Mouse (Mus musculus) liver, embryonic 14.5 days (tissue): ENCODE results near the gene Usp3. TPM values are rescaled to one million over a fixed set of nuclear protein-coding genes. Genes with fewer than 3 reads are reported as not detected.
A peak's percentile ranks its signal among the peaks of the same experiment; 100 is the strongest.

Source experiments
- ATAC-seq: fragments of 200-750 bp; cut with Nextera tagmentation; 2 replicates; pipeline ENCODE4 v1.8.0; 2017; ENCODE audit warnings: moderate number of reproducible peaks, mild to moderate bottlenecking, moderate library complexity; ENCODE audit not compliant: insufficient read depth
- DNase-seq, 3 experiments: peaks; one replicate each; pipeline ENCODE4 v3.0.0-alpha.2; 2012 to 2013; ENCODE audit warnings: low read depth in 3 of 3, low spot score in 3 of 3
- H3K27ac ChIP-seq: fragments of 300-500 bp; sonication (generic); 2 replicates; pipeline ENCODE4 v1.5.1; 2014; ENCODE audit warnings: moderate library complexity, mild to moderate bottlenecking, control low read depth, inconsistent platforms
- H3K27me3 ChIP-seq: fragments of 300-500 bp; sonication (generic); 2 replicates; pipeline ENCODE4 v1.6.1; 2014; ENCODE audit warnings: mild to moderate bottlenecking, low read length, moderate library complexity; ENCODE audit not compliant: control insufficient read depth, insufficient read depth
- H3K36me3 ChIP-seq: fragments of 300-500 bp; sonication (generic); replicated peaks from 2 replicates; pipeline ENCODE4 v1.6.1; 2014; ENCODE audit warnings: low read depth; ENCODE audit not compliant: control insufficient read depth, insufficient read depth
- H3K4me1 ChIP-seq, 2 experiments: fragments of 200-500 bp in 1 of 2; fragments of 300-500 bp in 1 of 2; sonication (generic) in 1 of 2; replicated peaks; 2 replicates each; pipeline ENCODE4 v1.6.1; 2012 to 2014; ENCODE audit warnings: antibody characterized with exemption in 1 of 2, inconsistent platforms in 1 of 2, low read length in 1 of 2; ENCODE audit not compliant: control insufficient read depth in 2 of 2, insufficient read depth in 2 of 2
- H3K4me2 ChIP-seq: fragments of 300-500 bp; sonication (generic); 2 replicates; pipeline ENCODE4 v1.6.1; 2014; ENCODE audit warnings: low read depth, mild to moderate bottlenecking, control low read depth, moderate library complexity
- H3K4me3 ChIP-seq, 2 experiments: fragments of 200-500 bp in 1 of 2; fragments of 300-500 bp in 1 of 2; sonication (generic) in 1 of 2; 2 replicates each; pipeline ENCODE4 v1.5.1; 2012 to 2014; ENCODE audit warnings: low read depth in 2 of 2, low read length in 2 of 2, mild to moderate bottlenecking in 2 of 2, control low read depth in 1 of 2, inconsistent platforms in 1 of 2, moderate library complexity in 1 of 2; ENCODE audit not compliant: insufficient read depth in 1 of 2
- H3K9ac ChIP-seq: fragments of 300-500 bp; sonication (generic); replicated peaks from 2 replicates; pipeline ENCODE4 v1.6.1; 2014; ENCODE audit warnings: mild to moderate bottlenecking, control low read depth, moderate library complexity
- H3K9me3 ChIP-seq: fragments of 300-500 bp; sonication (generic); 2 replicates; pipeline ENCODE4 v1.6.1; 2016; ENCODE audit warnings: low read length, mixed read lengths; ENCODE audit not compliant: control insufficient read depth
- CTCF ChIP-seq: IDR thresholded peaks from 2 replicates; pipeline ENCODE4 v1.5.1; 2016; ENCODE audit warnings: antibody characterized with exemption, low read depth, control low read depth
- EP300 ChIP-seq: IDR thresholded peaks from 2 replicates; pipeline ENCODE4 v1.6.1; 2016; ENCODE audit warnings: antibody characterized with exemption, low read depth
- WGBS: fragments of 180-500 bp; shearing (Covaris S2); extraction: QIAGEN DNeasy Blood & Tissue Kit; methylation state at CpG from one replicate; pipeline ENCODE4 v1.1.7; 2014; ENCODE audit not compliant: insufficient replicate concordance; 5-methylcytosine and 5-hydroxymethylcytosine counted together
- polyA plus RNA-seq, 2 experiments: library from polyadenylated mRNA; depleted of rRNA in 1 of 2; stranded (reverse) in 1 of 2; unstranded in 1 of 2; fragments of >200 nt; fragmentation: Nextera tagmentation in 1 of 2; extraction: Ambion mirVana in 1 of 2; gene quantifications; 2 replicates each; pipeline versions ENCODE4 v1.2.1 to v1.2.3; 2012 to 2014

The Usp3 gene
- polyA plus RNA-seq, 2 experiments, result 6.7 to 14.8 TPM

DNA sequence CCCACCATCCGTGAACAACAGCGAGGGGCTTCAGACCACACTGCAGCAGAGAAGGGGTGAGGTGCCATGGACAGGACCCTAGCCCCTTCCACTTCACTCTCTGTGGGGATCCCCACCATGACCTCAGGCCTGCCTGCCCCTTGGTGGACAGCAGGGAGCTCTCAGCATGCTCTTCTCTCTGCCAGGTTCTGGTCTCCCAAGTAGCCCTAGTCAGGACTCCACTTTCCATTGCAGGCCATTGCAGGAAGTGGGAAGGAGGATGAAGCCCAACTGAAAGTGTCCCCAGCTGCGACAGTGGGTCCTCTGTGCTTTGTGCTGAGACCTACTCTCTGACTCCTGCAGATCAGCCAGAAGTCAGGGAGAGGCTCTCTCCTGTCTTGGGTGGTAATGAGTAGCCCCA, 85.3 kb downstream of the Usp3 start:
- TF ChIP-seq CTCF, result no peak
- TF ChIP-seq EP300, result no peak
- Histone ChIP-seq H3K27me3 (no peaks in the 10 kb centered on the region), H3K36me3 (peaks cover 61% of the 10 kb centered on the region), H3K4me2 (no peak overlapping the region), H3K4me1 (peaks cover 40 to 46% of the 10 kb centered on the region in 2 experiments), H3K27ac (no peak overlapping the region; the same call in 1 of the 2 replicates), H3K9me3 (no peaks in the 10 kb centered on the region), H3K9ac (no peak overlapping the region), H3K4me3 (no peak overlapping the region)
- no peak for ATAC-seq
- WGBS, result 87% methylated on average over 3 of the region's 3 CpGs
- no peak for DNase-seq

DNA sequence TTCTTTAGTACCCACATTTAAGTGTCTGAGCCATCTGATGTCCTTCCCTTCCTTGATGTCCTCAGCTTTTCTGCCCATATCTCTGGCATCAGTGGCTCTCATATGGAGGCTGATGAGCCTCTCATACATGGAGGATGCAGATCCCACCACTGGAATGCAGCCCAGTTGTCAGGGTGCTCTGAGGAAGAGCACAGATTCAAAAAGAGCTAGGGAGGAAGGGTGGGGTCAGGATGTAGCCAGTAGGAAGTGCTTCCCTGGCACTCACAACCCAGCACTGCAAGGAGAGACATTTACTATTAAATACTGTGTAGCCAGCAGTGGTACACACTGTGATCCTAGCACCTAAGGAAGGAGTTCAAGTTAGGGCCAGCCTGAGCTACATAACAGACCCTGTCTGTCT, 86.5 kb downstream of the Usp3 start:
- peak overlapping the region; percentile 73 for H3K4me2 ChIP-seq
- ATAC-seq, result no peak
- H3K4me3 ChIP-seq, result no peak overlapping the region; a peak in 1 of 4 replicates
- DNase-seq, result no peak
- TF ChIP-seq CTCF (no peak), EP300 (no peak)
- H3K9me3 ChIP-seq, result no peaks in the 10 kb centered on the region
- no peaks in the 10 kb centered on the region for H3K27me3 ChIP-seq
- peak overlapping the region; percentile 36 for H3K9ac ChIP-seq
- H3K27ac ChIP-seq, result peak overlapping the region; percentile 88
- peaks cover 73% of the 10 kb centered on the region for H3K36me3 ChIP-seq
- H3K4me1 ChIP-seq, result peaks cover 40 to 48% of the 10 kb centered on the region in 2 experiments

DNA sequence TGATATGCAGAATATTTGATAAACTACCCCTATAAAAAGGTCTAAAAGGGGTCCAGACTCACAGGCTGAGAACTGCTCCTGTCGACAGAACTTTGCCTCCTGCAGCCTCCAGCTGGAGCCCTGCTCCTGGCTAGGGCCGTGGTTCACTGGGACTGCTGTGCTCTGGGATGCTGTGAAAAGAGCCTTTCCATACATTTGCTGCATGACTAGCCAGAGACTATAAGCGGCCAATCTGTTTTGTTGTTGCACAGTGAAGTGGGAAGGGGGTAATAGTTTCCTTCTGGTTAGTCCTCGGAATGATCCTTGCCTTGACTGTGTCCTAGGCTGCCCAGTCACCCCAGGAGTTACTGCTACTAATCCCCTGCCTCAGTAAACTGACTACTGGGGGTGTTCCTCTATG, 86.9 kb downstream of the Usp3 start:
- Histone ChIP-seq H3K4me1 (peaks cover 39 to 47% of the 10 kb centered on the region in 2 experiments), H3K36me3 (peaks cover 78% of the 10 kb centered on the region), H3K4me2 (peak overlapping the region; percentile 73), H3K9ac (peak overlapping the region; percentile 36), H3K4me3 (peak overlapping the region in 1 of 2 experiments; percentile 41; a peak in 2 of 4 replicates), H3K9me3 (no peaks in the 10 kb centered on the region), H3K27ac (peak overlapping the region; percentile 88), H3K27me3 (no peaks in the 10 kb centered on the region)
- no peak for TF ChIP-seq CTCF
- TF ChIP-seq EP300, result no peak
- ATAC-seq, result peak; percentile 29; the same call in 1 of the 2 replicates
- 58% methylated on average over 4 of the region's 4 CpGs for WGBS
- DNase-seq, result no peak

DNA sequence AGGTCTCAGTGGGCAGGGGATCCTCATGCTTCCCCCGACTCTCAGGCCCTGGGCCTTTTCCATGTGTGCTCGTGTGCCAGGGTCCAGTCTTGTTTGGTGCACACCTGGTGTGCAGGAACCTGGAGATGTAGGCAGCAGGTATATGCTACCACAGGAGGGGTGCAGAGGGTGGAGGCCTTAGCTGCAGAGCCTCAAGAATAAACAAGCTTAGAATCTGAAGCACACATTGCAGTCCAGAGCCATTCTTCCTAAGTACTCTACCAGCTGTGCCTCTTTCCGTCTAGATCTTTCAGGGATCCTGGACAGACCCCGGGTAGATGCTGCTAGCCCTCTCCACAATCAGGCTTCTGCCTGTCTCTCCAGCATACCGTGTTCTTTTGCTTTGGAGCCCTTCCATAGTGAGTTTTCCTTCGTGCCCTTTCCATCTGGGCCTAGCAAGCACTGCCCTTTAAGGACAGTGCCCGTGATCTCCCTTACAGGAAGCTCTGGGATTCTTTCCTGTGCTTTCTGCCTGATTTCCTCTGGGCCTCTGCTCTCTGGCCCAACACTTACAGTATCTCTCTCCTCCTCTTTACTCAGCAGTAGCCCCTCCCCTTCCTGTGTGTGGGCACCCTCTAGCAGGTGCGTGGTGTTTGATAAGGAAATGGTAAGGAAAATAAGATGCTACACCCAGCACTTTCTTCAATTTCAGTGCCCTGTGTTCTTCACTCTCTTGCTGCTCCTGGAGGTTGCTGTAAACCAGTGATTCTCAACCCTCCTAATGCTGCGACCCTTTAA, 87.6 kb downstream of the Usp3 start:
- peaks cover 34 to 41% of the 10 kb centered on the region in 2 experiments for H3K4me1 ChIP-seq
- peak overlapping the region; percentile 73 for H3K4me2 ChIP-seq
- H3K9me3 ChIP-seq, result no peaks in the 10 kb centered on the region
- peak overlapping the region; percentile 28 to 41; a peak in 2 of 4 replicates for H3K4me3 ChIP-seq
- WGBS, result 33% methylated on average over 9 of the region's 9 CpGs
- DNase-seq, result peak; percentile 87 to 93 (median 92)
- H3K36me3 ChIP-seq, result peaks cover 84% of the 10 kb centered on the region
- TF ChIP-seq EP300 (peak; percentile 89), CTCF (no peak)
- no peaks in the 10 kb centered on the region for H3K27me3 ChIP-seq
- peak overlapping the region; percentile 59 for H3K9ac ChIP-seq
- peak; percentile 94 for ATAC-seq
- peak overlapping the region; percentile 88 for H3K27ac ChIP-seq

DNA sequence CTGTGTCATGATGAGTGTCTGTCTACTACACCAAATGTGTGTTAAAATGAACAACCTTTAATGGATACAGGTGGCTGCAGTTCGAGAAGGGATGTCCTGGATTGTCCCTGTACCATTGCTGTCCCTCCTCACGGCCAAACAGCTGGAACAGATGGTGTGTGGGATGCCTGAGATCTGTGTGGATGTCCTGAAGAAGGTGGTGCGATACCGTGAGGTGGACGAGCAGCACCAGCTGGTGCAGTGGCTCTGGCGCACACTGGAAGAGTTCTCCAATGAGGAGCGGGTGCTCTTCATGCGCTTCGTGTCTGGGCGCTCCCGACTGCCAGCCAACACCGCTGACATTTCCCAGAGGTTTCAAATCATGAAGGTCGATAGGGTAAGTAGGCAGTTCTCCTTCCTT, 88.4 kb downstream of the Usp3 start:
- peaks cover 34 to 39% of the 10 kb centered on the region in 2 experiments for H3K4me1 ChIP-seq
- no peaks in the 10 kb centered on the region for H3K27me3 ChIP-seq
- no peak overlapping the region for H3K4me3 ChIP-seq
- TF ChIP-seq EP300, result no peak
- no peak for TF ChIP-seq CTCF
- ATAC-seq (no peak), DNase-seq (no peak)
- WGBS, result 88% methylated on average over 13 of the region's 13 CpGs
- peaks cover 84% of the 10 kb centered on the region for H3K36me3 ChIP-seq
- no peak overlapping the region for H3K9ac ChIP-seq
- peak overlapping the region; percentile 88 for H3K27ac ChIP-seq
- peak overlapping the region; percentile 73; the same call in 1 of the 2 replicates for H3K4me2 ChIP-seq
- H3K9me3 ChIP-seq, result no peaks in the 10 kb centered on the region
